Mouse (Mus musculus) monocyte, adult 2 months (primary cell): ENCODE measurements around the gene Usp35.
A peak's percentile ranks its signal among the peaks of the same experiment; 100 is the strongest.

Experiments
- DNase-seq, 2 experiments: peaks; one replicate each; pipeline ENCODE4 v3.0.0; 2022; ENCODE audit warnings: low spot score in 2 of 2, low read depth in 1 of 2

The Usp35 gene

DNA sequence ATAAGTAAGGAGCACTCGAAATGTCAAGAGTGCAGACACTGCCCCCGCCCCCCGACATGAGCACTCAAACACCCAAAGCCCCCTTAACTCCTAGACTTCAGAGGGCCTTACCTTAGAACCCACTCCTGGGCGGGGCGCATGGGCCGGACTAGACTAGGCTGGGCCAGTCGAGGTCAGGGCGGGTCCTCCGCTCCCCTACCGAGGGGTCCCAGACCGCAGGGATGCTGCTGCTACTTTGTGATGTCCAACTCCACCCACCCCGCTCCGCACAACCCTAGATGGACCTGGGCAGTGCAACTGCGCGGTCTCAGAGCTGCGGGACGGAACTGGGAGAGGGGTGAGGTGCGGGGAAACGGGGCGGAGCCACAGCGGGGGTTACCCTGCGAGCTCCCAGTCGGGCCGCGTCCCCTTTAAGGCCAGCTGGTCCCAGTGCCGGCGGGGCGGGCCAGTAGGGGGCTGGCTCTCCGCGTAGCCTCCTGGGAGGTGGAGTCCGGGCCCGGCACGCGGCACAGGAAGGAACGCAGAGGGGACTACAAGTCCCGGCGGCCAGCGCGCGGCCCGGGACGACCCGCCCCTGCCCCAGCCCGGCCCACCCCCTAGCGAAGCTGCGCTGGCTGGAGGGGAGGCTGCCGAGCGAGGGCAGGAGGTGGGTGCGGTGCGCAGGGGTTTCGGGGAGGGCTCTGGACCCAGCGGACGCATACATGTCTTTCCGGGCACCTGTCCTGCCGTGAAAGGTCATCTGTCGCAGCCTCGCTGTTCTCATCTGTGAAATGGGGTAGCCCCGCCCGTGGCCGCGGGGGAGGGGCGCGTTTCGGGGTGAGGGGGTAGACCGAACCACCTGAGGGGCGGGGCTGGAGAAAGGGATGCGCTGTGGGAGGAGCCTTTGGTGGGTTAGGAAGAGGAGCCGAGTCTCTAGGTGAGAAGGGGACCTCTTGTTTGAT, at the start of gene Usp35, which contains the start of gene Kctd21:
Usp35 (minus strand) TSS at position 295 of the 941 bp plus-strand sequence.
Kctd21 (plus strand) TSS at position 602 of the 941 bp plus-strand sequence.
- peak; percentile 71 to 85 for DNase-seq

DNA sequence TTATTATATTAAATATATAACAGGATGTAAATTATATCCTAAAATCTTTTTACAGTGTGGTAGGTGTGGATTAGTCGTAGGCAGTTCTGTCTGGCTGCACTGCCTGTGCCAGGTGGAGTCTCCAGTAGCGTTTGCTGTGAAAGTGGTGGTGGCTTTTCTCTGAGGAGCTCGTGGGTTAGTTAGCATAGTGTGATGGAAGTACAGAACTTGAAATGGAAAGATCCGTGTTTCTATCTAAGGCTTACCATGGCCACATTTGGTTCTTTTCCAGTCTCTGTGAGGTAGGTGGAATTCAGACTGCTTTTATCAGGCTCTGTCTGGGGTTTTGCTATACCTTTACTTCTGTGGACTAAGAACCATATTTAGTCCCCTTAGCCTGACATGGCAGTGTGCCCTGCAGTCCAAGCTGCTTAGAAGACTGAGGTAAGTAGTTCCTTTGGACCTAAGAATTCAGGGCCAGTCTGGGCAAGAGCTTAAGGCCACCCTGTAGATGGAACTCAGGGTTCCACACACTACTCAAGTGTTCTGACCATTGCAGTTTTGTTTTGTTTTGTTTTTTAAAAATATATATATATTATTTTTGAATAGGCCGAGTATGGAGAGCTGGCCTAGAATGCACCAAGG, 48.8 kb upstream of the Usp35 start:
- DNase-seq = no peak

- no peak for DNase-seq
Observed at GRCm38 (mm10) chr7:97379304-97379703, 47.5 kb upstream of the Usp35 start.

DNA sequence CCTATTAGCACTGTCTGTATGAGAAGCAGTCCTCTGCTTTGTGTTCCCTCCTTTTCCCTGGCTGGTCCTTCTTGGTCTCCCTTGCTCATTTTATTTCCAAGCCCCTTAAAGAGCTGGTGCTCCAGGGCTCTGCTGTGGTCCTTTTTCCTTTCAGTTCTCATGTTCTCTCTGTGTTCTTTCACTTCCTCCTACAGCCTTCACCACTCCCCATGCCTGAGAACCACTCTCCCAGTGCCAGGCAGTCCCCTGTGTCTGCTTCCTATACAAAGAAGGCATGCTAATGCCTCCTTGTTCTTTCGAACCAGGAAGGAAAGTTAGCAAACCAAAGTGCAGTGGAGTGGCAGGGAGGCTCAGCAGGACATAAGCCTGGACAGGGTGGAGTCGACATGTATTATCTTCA, 44.1 kb upstream of the Usp35 start:
- DNase-seq = peak; percentile 38 to 49

- DNase-seq = no peak
Observed at GRCm38 (mm10) chr7:97375101-97375500, 43.3 kb upstream of the Usp35 start.

DNA sequence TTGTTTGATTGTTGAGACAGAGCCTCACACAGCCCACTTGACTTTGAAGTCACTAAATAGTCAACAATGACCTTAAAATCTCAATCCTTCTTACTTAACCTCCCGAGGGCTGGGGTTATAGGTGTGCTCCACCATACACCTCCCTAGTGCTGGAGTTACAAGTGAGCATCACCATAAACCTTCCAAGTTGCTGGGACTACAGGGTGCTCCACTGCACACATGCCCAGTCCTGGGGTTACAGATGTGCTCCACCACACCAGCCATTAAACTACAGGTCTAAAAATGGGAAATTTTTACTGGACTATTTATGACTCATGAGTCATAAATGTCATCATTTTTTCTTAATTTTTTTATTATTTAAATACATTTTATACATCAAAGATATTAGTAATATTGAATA, 34.1 kb upstream of the Usp35 start:
- DNase-seq = no peak

DNA sequence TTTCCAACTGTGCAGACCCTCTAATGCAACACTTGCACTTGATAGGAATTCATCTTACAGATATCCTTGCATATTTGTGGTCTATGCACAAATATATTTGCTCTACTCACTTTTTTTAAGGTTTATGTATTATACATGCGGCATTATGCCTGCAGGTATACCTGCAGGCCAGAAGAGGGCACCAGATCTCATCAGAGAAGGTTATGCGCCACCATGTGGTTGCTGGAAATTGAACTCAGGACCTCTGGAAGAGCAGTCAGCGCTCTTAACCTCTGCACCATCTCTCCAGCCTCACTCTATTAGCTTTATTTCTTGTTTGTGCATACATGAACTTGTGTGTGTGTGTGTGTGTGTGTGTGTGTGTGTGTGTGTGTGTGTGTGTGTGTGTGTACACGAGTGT, 29.6 kb upstream of the Usp35 start:
- peak; percentile 19 to 50 for DNase-seq

- no peak for DNase-seq
Observed at GRCm38 (mm10) chr7:97360955-97361354, 29.1 kb upstream of the Usp35 start.

- DNase-seq = no peak
Observed at GRCm38 (mm10) chr7:97360166-97360565, 28.3 kb upstream of the Usp35 start.

DNA sequence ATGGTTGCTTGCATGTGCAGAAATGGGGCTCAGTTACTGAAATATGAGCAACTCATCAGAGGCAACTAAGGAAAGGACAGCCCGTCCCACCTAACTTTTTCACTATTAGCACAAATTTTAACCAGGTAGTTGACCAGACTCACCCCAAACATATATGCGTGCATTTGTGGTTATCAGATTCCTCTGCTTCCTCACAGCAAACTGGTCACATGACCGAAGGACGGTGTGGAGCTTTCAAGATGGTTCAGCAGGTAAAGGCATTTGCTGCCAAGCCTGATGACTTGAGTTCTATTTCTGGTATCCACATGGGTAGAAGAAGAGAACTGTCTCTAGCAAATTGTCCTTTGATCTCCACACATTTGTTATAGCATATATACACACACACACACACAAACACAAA, 26.5 kb upstream of the Usp35 start:
- DNase-seq = no peak

DNA sequence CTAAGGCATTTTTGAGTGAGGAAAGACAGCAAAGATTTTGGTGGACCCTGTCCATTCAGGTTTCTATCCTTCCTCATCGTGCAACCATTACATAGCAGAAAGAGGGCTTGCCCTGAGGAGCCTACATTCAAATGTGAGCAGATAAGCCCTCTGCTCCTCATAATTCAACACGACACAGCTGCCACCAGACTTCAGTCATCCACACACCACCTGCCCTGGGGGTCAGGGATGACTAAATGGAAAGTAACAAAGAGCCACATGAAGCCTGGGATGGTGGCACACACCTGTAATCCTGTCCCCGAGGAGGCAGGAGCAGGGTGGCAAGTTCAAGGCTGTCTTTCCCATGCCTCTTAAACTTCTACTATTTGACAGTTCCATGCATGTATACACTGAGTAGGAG, 26.0 kb upstream of the Usp35 start:
- no peak for DNase-seq

GRCm38 (mm10) chr7:97356875-97357276, 25.1 kb upstream of the Usp35 start:
- DNase-seq = peak in 1 of 2 experiments; percentile 23

DNA sequence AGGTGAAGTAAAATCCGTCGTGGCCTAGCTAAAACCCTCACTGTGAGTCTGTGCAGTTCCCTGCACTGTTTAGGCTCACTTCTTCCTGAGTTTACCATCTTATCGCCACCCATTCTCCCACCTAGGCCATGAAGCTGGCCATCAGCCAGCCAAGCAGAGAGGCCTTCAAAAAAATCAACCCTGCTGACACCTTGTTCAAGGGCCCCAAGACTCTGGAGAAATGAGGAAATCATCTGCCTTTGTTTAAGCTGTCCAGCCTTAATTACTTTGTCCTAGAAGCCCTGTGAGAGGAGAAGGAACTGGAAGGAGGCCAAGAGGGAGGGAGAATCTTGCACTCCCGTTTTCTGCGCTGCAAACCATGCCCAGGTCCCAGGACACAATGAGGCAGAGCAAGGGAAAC, 24.4 kb upstream of the Usp35 start:
- no peak for DNase-seq

- peak; percentile 60 to 63 for DNase-seq
Observed at GRCm38 (mm10) chr7:97355068-97355841, 23.4 kb upstream of the Usp35 start.

DNA sequence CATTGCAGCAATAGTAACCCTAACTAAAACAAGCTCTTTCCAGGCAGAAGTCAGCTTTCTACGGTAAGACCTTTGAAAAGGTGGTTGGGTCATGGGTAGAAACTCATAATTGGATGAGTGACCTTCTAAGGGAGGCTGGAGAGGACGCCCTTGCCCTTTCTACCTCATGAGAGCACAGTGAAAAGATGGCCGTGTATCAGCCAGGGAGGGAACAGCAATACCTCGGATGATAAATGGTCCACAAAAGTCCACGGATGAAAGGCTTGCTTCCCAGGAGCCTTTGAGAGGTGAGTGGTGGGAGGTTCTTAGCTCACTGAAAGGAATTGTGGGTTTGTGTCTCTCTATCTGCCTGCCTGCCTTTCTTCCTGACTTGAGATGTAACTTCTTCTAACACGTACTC, 21.5 kb upstream of the Usp35 start:
- no peak for DNase-seq

- no peak for DNase-seq
Observed at GRCm38 (mm10) chr7:97351792-97352513, 20.1 kb upstream of the Usp35 start.

DNA sequence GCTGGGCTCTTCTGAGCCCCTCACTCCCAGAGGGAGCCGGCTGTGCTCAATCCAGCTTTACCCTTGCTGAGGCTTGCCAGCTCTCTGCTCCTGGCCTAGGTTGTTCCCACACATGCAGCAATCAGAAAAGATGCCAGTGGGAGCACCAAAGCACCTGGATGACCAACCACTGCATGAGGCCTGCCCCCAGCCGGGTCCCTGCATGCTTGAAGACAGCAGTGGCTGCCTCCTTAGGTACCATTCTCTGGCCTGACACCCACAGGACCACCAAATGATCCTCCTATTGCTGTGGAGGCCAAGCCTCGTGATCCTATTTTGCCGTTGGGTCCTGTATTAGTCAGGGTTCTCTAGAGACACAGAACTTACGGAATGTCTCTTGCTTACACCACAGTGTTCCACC, 19.1 kb upstream of the Usp35 start:
- DNase-seq = no peak

DNA sequence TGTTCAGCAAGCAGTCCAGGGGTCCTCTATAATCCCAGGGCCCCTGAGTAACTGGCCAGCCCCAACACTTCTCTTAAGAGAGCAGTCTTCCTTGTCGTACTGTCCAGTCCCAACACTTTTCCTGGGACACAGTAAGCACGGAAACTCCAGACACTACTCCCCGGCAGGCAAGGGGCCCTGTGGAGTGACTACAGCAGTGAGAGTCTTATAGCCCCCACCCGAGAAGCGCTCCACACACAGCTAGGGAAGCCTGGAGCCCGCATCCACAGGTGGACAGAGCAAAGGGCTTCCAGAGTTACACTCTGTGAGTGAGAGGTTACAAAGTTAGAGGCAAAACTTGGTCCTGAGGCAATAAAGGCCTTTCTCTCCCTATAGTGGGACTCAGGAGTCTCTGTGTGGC, 17.6 kb upstream of the Usp35 start:
- DNase-seq = no peak

- no peak for DNase-seq
Observed at GRCm38 (mm10) chr7:97348836-97349235, 17.0 kb upstream of the Usp35 start.

DNA sequence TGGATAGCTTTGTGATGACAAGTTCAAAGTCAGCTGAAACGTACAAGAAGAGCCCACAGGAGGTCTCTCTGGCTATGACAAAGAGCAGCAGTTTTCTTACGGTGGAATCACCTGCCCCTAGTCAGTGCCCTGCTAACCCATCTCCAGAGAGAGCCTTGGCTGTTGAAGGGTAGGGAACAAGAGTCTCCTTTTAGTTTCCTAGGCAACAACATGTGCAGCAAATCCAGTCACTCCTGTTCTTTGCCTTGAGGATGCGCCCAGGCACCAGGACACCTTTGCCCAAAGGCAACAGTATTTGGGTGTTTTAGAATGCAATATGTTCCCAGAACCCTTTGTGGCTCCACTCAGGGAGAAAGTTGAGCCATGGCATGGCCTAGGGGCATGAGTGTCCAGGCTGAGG, 16.5 kb upstream of the Usp35 start:
- no peak for DNase-seq

GRCm38 (mm10) chr7:97347464-97347863, 15.6 kb upstream of the Usp35 start:
- DNase-seq = no peak
